Mouse (Mus musculus) kidney, postnatal 14 days (tissue): ENCODE measurements at regions not wholly inside any gene's neighbourhood (a gene's known extent, or its start where the extent isn't known, plus 50 kb on each side); places are given as distances from the start of the nearest gene placed in this dataset.
A peak's percentile ranks its signal among the peaks of the same experiment; 100 is the strongest.

Experiments
- DNase-seq: peaks from one replicate; pipeline ENCODE4 v3.0.0; 2022; ENCODE audit warnings: mixed read lengths

DNA sequence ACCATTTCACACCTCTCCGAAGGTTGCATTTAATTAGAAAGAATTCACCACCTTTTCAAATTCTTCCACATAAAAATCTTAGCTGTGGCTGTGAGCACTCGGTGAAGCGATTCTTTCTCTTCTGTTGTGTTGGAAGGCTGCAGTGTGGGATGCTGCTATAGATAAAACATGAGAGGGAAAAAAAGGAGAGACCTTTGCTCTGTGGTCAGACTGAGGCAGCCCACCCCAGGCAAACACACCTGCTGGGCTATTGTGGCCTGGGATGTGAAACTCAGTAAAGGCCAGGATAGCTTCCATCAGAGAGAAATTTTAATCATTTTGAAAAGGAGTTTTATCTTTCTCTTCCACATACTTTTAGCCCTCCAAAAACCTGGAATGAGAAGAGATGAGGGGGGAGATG, 625.3 kb upstream of the Akr1e1 start:
- no peak for DNase-seq

DNA sequence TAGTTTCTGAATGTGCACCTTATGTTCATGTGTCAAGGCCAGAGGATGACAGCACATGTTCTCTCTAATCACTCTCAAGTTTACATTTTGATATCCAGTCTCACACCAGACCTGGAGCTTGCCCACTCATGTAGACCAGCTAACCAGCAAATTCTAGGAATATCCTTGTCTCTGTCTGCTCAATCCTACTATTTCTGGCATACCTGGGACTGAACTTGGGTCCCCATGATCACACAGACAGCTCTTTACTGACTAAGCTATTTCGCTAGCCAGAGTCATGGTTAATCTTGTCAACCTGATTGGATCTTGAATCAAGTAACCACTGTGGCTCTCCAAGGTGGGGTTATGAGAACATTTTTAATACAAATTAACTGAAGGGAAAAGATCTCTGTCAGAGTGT, 625.9 kb upstream of the Klf6 start:
- no peak for DNase-seq

- no peak for DNase-seq
Observed at GRCm38 (mm10) chr13:5240541-5240940, 620.7 kb upstream of the Klf6 start.

GRCm38 (mm10) chr13:5242782-5243181, 618.5 kb upstream of the Klf6 start:
- DNase-seq: no peak

- DNase-seq: no peak
Observed at GRCm38 (mm10) chr13:5248671-5249391, 612.5 kb upstream of the Klf6 start.

DNA sequence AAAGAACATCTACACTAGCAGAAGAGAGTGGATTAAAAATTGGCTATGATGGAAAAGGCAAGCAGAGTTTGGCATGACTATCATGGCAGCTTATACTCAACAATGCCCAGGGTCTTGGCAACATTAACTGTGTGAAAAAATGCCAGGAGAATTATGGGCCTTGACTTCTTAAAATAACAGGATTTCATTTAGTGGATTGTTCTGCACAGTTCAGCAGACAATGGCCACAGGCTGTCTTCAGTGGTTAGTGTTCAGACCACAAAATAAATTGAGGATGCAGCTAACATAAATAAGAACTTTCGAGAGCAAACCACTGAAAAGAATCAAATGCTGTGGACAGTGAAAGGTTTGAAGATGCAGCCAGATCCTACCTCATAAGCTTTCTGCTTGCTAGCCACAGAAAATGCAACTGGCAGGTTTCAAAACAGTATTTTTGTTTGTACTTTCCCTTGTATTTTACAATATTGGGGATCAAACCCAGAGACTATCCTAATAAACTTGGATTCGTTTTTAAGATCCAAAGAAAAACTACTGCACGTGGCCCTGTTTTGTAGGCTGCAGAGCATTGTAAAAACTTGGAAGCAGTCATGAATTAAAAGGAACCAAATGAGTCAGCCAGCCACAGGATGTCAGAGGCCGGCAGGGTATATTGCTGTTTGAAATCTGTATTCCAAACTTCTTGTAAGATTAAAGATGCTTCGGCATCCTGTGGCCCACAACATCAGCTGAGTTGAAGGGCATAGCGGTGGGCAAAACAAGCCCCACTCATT, 603.2 kb upstream of the Klf6 start:
- no peak for DNase-seq

DNA sequence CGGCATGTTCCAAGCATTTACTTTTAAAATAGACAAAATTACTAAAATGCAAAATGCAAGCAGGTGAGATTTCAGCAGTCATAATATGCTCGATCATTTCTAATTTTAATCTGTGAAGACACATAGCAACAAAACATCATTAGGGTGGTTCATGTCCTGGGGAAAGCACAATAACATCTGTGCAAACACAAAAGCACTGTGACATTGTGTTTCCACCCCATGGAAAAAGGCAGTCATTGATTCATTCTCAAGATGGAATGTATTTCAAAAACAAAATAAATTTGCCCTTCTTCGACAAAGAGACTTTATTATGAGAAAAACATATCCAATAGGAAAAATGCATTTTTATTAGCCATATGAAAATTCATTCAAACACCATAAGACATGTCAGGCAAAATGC, 601.5 kb upstream of the Klf6 start:
- no peak for DNase-seq

- no peak for DNase-seq
Observed at GRCm38 (mm10) chr13:5272506-5273192, 588.6 kb upstream of the Klf6 start.

- peak; percentile 2 for DNase-seq
Observed at GRCm38 (mm10) chr13:5276564-5276963, 584.7 kb upstream of the Klf6 start.

DNA sequence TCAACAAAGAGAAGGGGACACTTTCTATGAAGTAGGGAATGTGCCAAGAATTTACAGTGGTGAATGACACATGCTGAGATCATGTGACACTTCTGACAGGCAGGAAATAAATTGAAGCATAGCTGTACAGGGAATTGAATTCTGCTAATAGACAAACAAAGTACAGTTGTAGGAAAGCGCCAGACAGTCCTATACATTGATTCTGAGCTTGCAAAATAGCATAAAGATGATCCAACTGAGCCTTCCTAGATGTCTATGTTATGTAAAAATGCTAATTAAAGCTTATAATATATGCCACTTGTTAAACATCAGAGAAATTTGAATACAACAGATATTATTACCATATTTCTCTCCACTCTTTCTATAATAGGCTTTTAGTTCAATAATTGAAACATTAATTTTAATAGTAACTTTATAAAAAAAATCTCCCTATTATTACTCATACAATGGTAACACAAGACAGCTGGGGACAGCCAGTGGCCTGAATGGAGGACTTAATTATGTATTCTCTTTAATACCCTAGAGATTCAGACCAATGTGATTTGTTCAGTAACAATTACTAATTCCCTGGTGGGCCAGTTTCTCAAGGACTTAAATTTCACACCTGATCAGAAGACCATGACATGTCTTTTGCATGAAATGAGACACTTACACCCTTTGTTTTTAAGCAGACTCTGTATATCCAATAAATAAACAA, 571.4 kb upstream of the Klf6 start:
- no peak for DNase-seq

DNA sequence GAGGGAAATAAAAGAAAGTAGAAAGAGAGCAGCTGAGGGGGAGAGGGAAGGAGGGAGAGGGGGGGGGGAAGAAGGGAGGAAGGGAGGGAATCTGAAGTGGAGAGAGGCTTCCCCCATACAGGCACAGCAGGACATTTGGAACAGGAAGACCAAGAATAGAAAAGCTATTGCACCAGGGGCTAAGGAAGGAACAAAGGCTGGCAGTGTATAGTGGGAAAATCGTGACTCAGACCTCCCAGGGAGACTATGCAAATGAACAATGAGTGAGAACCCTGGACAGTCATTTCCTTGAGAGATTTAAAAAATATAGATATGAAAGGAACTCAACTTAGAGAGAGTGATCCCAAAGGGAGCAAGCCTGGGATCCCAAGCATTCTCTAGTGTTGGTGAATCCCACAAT, 559.1 kb upstream of the Klf6 start:
- DNase-seq: peak; percentile 9

- DNase-seq: no peak
Observed at GRCm38 (mm10) chr13:5306688-5307087, 554.6 kb upstream of the Klf6 start.

GRCm38 (mm10) chr13:5313297-5313696, 548.0 kb upstream of the Klf6 start:
- DNase-seq: no peak

DNA sequence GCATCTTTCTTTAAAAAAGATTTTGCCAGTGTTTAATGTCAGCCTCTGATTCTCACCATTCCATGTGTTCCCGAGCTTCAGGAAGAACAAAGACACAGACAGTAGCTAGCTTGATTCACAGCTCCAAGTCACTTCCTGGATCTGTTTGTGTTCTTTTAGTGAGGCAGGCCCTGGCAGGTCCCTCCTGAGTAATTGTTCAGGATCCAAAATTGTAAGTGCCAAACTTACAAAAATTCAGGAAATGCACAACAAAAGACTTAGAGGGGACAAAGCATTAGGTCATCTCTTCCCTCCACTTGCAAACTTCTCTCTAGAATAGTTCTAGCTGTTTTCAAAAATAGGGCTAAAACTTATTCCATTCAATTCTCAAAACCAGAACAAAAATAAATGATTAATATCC, 546.3 kb upstream of the Klf6 start:
- DNase-seq: peak; percentile 39

GRCm38 (mm10) chr13:5317941-5318856, 543.1 kb upstream of the Klf6 start:
- DNase-seq: no peak

- DNase-seq: no peak
Observed at GRCm38 (mm10) chr13:5345712-5346111, 515.6 kb upstream of the Klf6 start.

DNA sequence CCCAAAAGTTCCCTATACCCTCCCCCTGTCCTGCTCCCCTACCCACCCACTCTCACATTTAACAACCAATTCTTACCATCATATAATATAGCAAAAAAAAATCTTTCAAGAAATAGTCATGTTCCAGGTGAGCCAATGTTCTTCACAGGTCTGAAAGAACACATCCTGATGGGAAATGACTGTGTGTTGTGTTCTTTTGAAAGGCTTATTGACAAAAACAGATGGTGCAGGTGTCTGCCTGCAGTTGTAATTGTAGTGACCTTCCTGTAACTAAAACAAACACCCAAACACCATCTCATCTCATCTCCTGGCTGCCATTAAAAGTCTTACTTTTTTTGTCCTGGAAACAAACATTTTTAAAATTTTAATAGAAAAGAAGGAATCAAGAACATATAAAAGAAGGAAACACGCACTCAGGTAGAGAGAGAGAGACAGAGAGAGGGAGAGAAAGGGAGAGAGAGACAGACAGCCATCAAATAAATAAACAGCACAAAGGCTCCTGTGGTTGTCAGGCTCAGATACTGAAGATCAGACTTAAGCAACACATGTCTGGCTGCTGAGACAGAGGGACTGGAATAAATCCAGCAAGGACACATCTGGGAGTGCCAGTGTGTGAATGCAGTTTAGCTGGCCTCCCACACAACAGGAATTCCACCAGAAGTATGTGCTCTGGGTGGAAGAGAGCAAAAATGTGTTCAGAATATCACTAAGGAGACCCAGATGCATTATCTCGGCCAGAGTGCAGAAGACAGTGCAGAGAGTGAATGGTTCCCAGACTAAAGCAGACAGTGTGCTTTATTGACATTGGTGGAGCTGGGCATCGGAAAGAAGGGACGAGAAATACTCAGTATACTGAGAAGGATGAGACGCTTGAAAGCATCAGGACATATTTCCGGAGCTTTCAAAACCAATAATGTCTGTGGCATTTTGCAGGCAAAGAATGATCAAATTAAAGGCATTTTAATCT, 513.5 kb upstream of the Klf6 start:
- DNase-seq: no peak

GRCm38 (mm10) chr13:5367058-5367797, 494.1 kb upstream of the Klf6 start:
- no peak for DNase-seq

GRCm38 (mm10) chr13:5370007-5370406, 491.3 kb upstream of the Klf6 start:
- no peak for DNase-seq

- no peak for DNase-seq
Observed at GRCm38 (mm10) chr13:5373191-5373590, 488.1 kb upstream of the Klf6 start.
